Mouse (Mus musculus) brain, embryonic 14.5 days (tissue): Measurements from ENCODE around the gene Gm128.

Source experiments
- CTCF ChIP-seq: fragments of 200-500 bp; IDR thresholded peaks from 2 replicates; pipeline ENCODE4 v1.5.1; 2012; ENCODE audit warnings: inconsistent platforms, mild to moderate bottlenecking, moderate library complexity, borderline replicate concordance; ENCODE audit not compliant: insufficient read depth, insufficient read length; ENCODE audit errors: extremely low read depth
- POLR2A ChIP-seq: fragments of 200-500 bp; IDR thresholded peaks from 2 replicates; pipeline ENCODE4 v1.6.1; 2012; ENCODE audit warnings: mild to moderate bottlenecking, inconsistent platforms, borderline replicate concordance; ENCODE audit not compliant: poor library complexity, insufficient read depth, insufficient read length, severe bottlenecking; ENCODE audit errors: extremely low read depth

GRCm38 (mm10) chr3:95269789-95270188 is 28.4 kb upstream of the Gm128 start:
- TF ChIP-seq CTCF (no peak), POLR2A (no peak)
